Mouse (Mus musculus): ENCODE data around the gene Glra4. TPM values are rescaled to one million over a fixed set of nuclear protein-coding genes. Genes with fewer than 3 reads are reported as not detected.

The Glra4 gene
- total and polyA plus RNA-seq, 3 experiments, result 0.13 TPM; not detected in 2

DNA sequence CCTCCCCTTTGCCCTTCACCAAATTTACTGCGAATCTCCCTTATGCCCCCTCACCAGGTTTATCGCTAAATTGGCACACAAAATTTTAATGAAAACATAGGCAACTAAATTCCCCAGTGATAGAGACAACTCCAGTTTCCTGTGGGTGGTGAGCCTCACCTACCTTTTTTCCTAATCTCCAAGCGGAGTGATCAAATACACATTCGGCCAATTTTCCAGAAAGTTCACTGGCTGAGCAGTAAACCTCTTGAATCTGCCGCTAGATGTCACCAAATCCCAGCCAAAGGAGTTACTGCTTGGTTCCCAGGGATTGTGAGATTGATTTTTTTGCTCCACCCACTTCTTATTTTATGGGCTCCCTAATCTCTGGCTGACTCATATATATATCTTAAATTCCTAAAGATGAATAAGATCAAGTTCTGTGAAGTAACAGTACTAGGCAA is 37.3 kb downstream of the Glra4 start:
- TF ChIP-seq SMC3 (IDR thresholded peaks at IDR 0.05; ENCODE audit: low read depth, low read length) (peak; percentile 45), ZNF384 (IDR thresholded peaks at IDR 0.05; ENCODE audit: low read depth, low read length) (peak; percentile 80; the same call in 1 of the 2 replicates), MYB (IDR thresholded peaks at IDR 0.05; ENCODE audit: low read depth, low read length) (no peak), GABPA (IDR thresholded peaks at IDR 0.05; ENCODE audit: low read depth, low read length) (no peak), BHLHE40 (IDR thresholded peaks at IDR 0.05; ENCODE audit: borderline replicate concordance, low read depth, low read length) (no peak), MYC (IDR thresholded peaks at IDR 0.05; ENCODE audit: low read depth, low read length) (no peak), GATA1 (IDR thresholded peaks at IDR 0.05; ENCODE audit: low read depth, low read length) (0 out of 2 replicates have a peak, but pooled peaks have one; percentile 16), ZKSCAN1 (IDR thresholded peaks at IDR 0.05; ENCODE audit: low read depth, low read length) (no peak), RAD21 (IDR thresholded peaks at IDR 0.05; ENCODE audit: low read depth, low read length) (peak; percentile 73), TAL1 (IDR thresholded peaks at IDR 0.05; ENCODE audit: low read length) (no peak), CHD2 (IDR thresholded peaks at IDR 0.05; ENCODE audit: low read length) (no peak), MAX (IDR thresholded peaks at IDR 0.05; ENCODE audit: low read length) (no peak), POLR2A (IDR thresholded peaks at IDR 0.05; ENCODE audit: control insufficient read depth in 1 of 2, insufficient read depth in 1 of 2, low read depth in 1 of 2, low read length in 2 of 2, poor library complexity in 1 of 2) (no peak), ETS1 (IDR thresholded peaks at IDR 0.05; ENCODE audit: low read depth, low read length) (peak; percentile 25; the same call in 1 of the 2 replicates), NRF1 (IDR thresholded peaks at IDR 0.05; ENCODE audit: insufficient read depth, low read depth, low read length, poor library complexity, severe bottlenecking) (no peak), E2F4 (IDR thresholded peaks at IDR 0.05; ENCODE audit: borderline replicate concordance, low read depth, low read length) (no peak), CTCF (IDR thresholded peaks at IDR 0.05 in 2 of 3, conservative IDR thresholded peaks at IDR 0.05 in 1 of 3; ENCODE audit: control insufficient read depth in 1 of 3, insufficient read depth in 1 of 3, low read depth in 2 of 3, low read length in 3 of 3, poor library complexity in 1 of 3, severe bottlenecking in 1 of 3) (peak; percentile 50 to 79 (median 73)), RCOR1 (IDR thresholded peaks at IDR 0.05; ENCODE audit: low read depth, low read length) (peak; percentile 79), ZC3H11A (IDR thresholded peaks at IDR 0.05; ENCODE audit: low read depth, low read length) (peak; percentile 2; the same call in 1 of the 2 replicates)
- H3K4me1 ChIP-seq (ENCODE audit: control insufficient read depth in 1 of 2, insufficient read depth in 2 of 2, low read length in 2 of 2), result peaks cover 3 to 11% of the 10 kb centered on the region in 2 experiments; a peak in 3 of 4 replicates
- peak overlapping the region; percentile 100 for H3K9ac ChIP-seq (ENCODE audit: control insufficient read depth, low read depth, low read length, poor library complexity, severe bottlenecking)
- peaks cover 17 to 22% of the 10 kb centered on the region in 2 experiments for H3K36me3 ChIP-seq (ENCODE audit: control insufficient read depth in 1 of 2, insufficient read depth in 2 of 2, low read length in 2 of 2)
- H3K9me3 ChIP-seq (replicated peaks; ENCODE audit: insufficient read depth, low read length), result no peaks in the 10 kb centered on the region
- H3K4me3 ChIP-seq (ENCODE audit: control insufficient read depth in 1 of 2, insufficient read depth in 1 of 2, low read depth in 2 of 2, low read length in 2 of 2), result peak overlapping the region; percentile 71 to 98
- H3K27ac ChIP-seq (ENCODE audit: control insufficient read depth, low read depth, low read length), result peak overlapping the region; percentile 100
- H3K27me3 ChIP-seq (ENCODE audit: control insufficient read depth in 1 of 2, insufficient read depth in 2 of 2, low read length in 2 of 2), result no peaks in the 10 kb centered on the region
- DNase-seq (ENCODE audit: low read depth, low spot score), result peak; percentile 90
- H3K79me2 ChIP-seq (ENCODE audit: control insufficient read depth, insufficient read depth, low read length, poor library complexity), result peaks cover 29% of the 10 kb centered on the region

- H3K9ac ChIP-seq (ENCODE audit: control insufficient read depth, low read depth, low read length, poor library complexity, severe bottlenecking), result peak overlapping the region; percentile 100
- peak overlapping the region; percentile 100 for H3K27ac ChIP-seq (ENCODE audit: control insufficient read depth, low read depth, low read length)
- no peaks in the 10 kb centered on the region for H3K27me3 ChIP-seq (ENCODE audit: control insufficient read depth in 1 of 2, insufficient read depth in 2 of 2, low read length in 2 of 2)
- no peak for DNase-seq (ENCODE audit: low read depth, low spot score)
- no peaks in the 10 kb centered on the region for H3K9me3 ChIP-seq (replicated peaks; ENCODE audit: insufficient read depth, low read length)
- peaks cover 21 to 26% of the 10 kb centered on the region in 2 experiments for H3K36me3 ChIP-seq (ENCODE audit: control insufficient read depth in 1 of 2, insufficient read depth in 2 of 2, low read length in 2 of 2)
- TF ChIP-seq SIN3A (IDR thresholded peaks at IDR 0.05; ENCODE audit: low read length) (no peak), CHD1 (IDR thresholded peaks at IDR 0.05; ENCODE audit: low read depth, low read length) (no peak), ZMIZ1 (IDR thresholded peaks at IDR 0.05; ENCODE audit: low read depth, low read length) (no peak), POLR2AphosphoS5 (IDR thresholded peaks at IDR 0.05; ENCODE audit: borderline replicate concordance, low read depth, low read length) (no peak), MAZ (IDR thresholded peaks at IDR 0.05; ENCODE audit: low read depth, low read length) (no peak), ZNF384 (IDR thresholded peaks at IDR 0.05; ENCODE audit: low read depth, low read length) (no peak), USF1 (IDR thresholded peaks at IDR 0.05; ENCODE audit: low read depth, low read length) (no peak), CTCF (IDR thresholded peaks at IDR 0.05 in 2 of 3, conservative IDR thresholded peaks at IDR 0.05 in 1 of 3; ENCODE audit: control insufficient read depth in 1 of 3, insufficient read depth in 1 of 3, low read depth in 2 of 3, low read length in 3 of 3, poor library complexity in 1 of 3, severe bottlenecking in 1 of 3) (no peak), USF2 (IDR thresholded peaks at IDR 0.05; ENCODE audit: borderline replicate concordance in 1 of 2, insufficient read depth in 1 of 2, low read depth in 1 of 2, low read length in 2 of 2) (no peak), ZC3H11A (IDR thresholded peaks at IDR 0.05; ENCODE audit: low read depth, low read length) (no peak), EP300 (IDR thresholded peaks at IDR 0.05; ENCODE audit: low read depth in 1 of 2, low read length in 2 of 2) (no peak), SMC3 (IDR thresholded peaks at IDR 0.05; ENCODE audit: low read depth, low read length) (no peak), MEF2A (IDR thresholded peaks at IDR 0.05; ENCODE audit: extremely low read depth, insufficient replicate concordance, low read depth, low read length, poor library complexity, severe bottlenecking) (no peak), NRF1 (IDR thresholded peaks at IDR 0.05; ENCODE audit: insufficient read depth, low read depth, low read length, poor library complexity, severe bottlenecking) (no peak)
- peaks cover 3 to 11% of the 10 kb centered on the region in 2 experiments; a peak in 3 of 4 replicates for H3K4me1 ChIP-seq (ENCODE audit: control insufficient read depth in 1 of 2, insufficient read depth in 2 of 2, low read length in 2 of 2)
- peaks cover 29% of the 10 kb centered on the region for H3K79me2 ChIP-seq (ENCODE audit: control insufficient read depth, insufficient read depth, low read length, poor library complexity)
- H3K4me3 ChIP-seq (ENCODE audit: control insufficient read depth in 1 of 2, insufficient read depth in 1 of 2, low read depth in 2 of 2, low read length in 2 of 2), result peak overlapping the region; percentile 71 to 98
Observed at GRCm38 (mm10) chrX:136742241-136742640, 37.7 kb downstream of the Glra4 start.

Data from MEL (cell line).